Mouse (Mus musculus) hindbrain, embryonic 12.5 days (tissue): ENCODE results near the gene Cd200r3. TPM values are rescaled to one million over a fixed set of nuclear protein-coding genes. Genes with fewer than 3 reads are reported as not detected.

ENCODE experiments used
- ATAC-seq: fragments of 200-750 bp; cut with Nextera tagmentation; 2 replicates; pipeline ENCODE4 v1.8.0; 2017; ENCODE audit warnings: moderate TSS enrichment; ENCODE audit not compliant: low FRiP score
- H3K27ac ChIP-seq: fragments of 300-500 bp; sonication (generic); 2 replicates; pipeline ENCODE4 v1.5.1; 2016; ENCODE audit warnings: mild to moderate bottlenecking
- H3K27me3 ChIP-seq: fragments of 300-500 bp; sonication (generic); 2 replicates; pipeline ENCODE4 v1.6.1; 2016; ENCODE audit warnings: mild to moderate bottlenecking
- H3K36me3 ChIP-seq: fragments of 300-500 bp; sonication (generic); 2 replicates; pipeline ENCODE4 v1.6.1; 2016; ENCODE audit warnings: mild to moderate bottlenecking
- H3K4me1 ChIP-seq: fragments of 300-500 bp; sonication (generic); 2 replicates; pipeline ENCODE4 v1.6.1; 2016
- H3K4me2 ChIP-seq: fragments of 300-500 bp; sonication (generic); replicated peaks from 2 replicates; pipeline ENCODE4 v1.6.1; 2016; ENCODE audit warnings: mild to moderate bottlenecking
- H3K4me3 ChIP-seq: fragments of 300-500 bp; sonication (generic); 2 replicates; pipeline ENCODE4 v1.5.1; 2016; ENCODE audit warnings: mild to moderate bottlenecking
- H3K9ac ChIP-seq: fragments of 300-500 bp; sonication (generic); 2 replicates; pipeline ENCODE4 v1.6.1; 2016; ENCODE audit warnings: mild to moderate bottlenecking, moderate library complexity
- H3K9me3 ChIP-seq: fragments of 300-500 bp; sonication (generic); replicated peaks from 2 replicates; pipeline ENCODE4 v1.6.1; 2016; ENCODE audit warnings: mild to moderate bottlenecking
- WGBS: fragments of 180-500 bp; shearing (Covaris S2); methylation state at CpG from one replicate; pipeline ENCODE4 v1.1.7; 2016; 5-methylcytosine and 5-hydroxymethylcytosine counted together
- polyA plus RNA-seq: library from polyadenylated mRNA; unstranded; fragments of >200 nt; fragmentation: Nextera tagmentation; extraction: Ambion mirVana; gene quantifications from 2 replicates; pipeline ENCODE4 v1.2.1, GENCODE M21; 2016

Cd200r3 gene
- polyA plus RNA-seq, 1 experiment from 2014 or later, result not detected

DNA sequence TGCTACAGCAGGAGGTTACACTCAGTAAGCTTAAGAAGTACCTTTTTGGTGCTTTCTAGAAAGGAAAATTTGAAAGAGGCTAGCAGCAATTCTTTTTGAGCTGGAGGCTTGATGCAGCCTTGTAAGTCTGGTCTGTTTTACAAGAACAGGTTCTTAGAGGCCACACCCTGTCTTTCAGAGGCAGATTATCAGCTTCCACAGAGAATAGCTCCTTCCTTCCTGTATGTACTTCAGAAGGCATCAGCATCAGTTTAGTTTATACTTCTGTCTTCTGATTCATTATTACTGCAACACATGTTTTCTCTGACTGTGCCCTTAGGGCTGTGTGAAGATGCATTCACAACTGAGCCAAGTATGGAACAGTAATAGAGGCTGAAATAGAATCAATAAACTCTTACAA lies 78.0 kb downstream of the Cd200r3 start:
- H3K9ac ChIP-seq, result no peak overlapping the region
- H3K27me3 ChIP-seq, result no peaks in the 10 kb centered on the region
- H3K4me1 ChIP-seq, result no peaks in the 10 kb centered on the region
- no peaks in the 10 kb centered on the region for H3K36me3 ChIP-seq
- no peak overlapping the region for H3K27ac ChIP-seq
- H3K9me3 ChIP-seq, result no peaks in the 10 kb centered on the region
- ATAC-seq, result no peak
- H3K4me2 ChIP-seq, result no peak overlapping the region
- no peak overlapping the region for H3K4me3 ChIP-seq

DNA sequence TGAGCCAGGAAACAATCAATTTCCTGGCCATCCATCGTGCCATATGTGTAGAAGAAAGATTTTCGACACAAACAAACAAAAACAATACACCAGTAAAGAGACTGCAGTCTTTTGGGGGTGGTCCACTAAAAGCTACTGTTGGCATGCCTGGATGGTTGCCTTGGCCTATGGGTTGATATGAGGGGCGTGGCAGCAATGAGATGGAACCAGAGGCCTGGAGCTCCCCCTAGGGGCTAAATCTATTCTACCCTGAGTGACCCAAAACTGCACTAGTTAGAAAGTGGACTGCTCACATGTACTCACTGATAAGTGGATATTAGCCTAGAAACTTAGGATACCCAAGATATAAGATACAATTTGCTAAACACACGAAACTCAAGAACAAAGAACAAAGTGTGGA lies 80.4 kb downstream of the Cd200r3 start:
- Histone ChIP-seq H3K27ac (no peak overlapping the region), H3K27me3 (no peaks in the 10 kb centered on the region), H3K4me2 (no peak overlapping the region), H3K9ac (no peak overlapping the region), H3K9me3 (no peaks in the 10 kb centered on the region), H3K4me3 (no peak overlapping the region), H3K36me3 (no peaks in the 10 kb centered on the region), H3K4me1 (no peaks in the 10 kb centered on the region)
- no peak for ATAC-seq
- 69% methylated on average over 4 of the region's 4 CpGs for WGBS

DNA sequence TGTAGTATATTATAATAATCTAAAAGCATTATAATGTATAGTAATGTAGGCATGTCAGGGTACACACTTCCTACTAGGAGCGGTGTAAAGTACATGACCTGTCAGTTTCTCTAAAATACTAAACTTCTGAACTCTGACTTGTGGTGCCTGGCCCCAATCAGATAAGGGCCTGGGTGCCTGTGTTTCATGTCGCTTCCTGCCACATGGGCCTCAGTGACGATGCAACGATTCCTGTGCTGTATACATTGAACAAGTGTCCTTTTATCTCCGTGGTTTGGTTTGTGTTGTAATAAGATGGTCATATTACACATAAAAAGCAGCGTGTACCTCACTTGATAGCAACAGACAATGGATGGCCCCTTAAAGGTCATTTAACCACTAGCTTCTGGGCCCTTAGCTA lies 81.8 kb downstream of the Cd200r3 start:
- no peaks in the 10 kb centered on the region for H3K9me3 ChIP-seq
- H3K9ac ChIP-seq, result no peak overlapping the region
- no peaks in the 10 kb centered on the region for H3K4me1 ChIP-seq
- H3K27ac ChIP-seq, result no peak overlapping the region
- no peak overlapping the region for H3K4me3 ChIP-seq
- H3K36me3 ChIP-seq, result no peaks in the 10 kb centered on the region
- no peaks in the 10 kb centered on the region for H3K27me3 ChIP-seq
- 82% methylated on average over 6 of the region's 6 CpGs for WGBS
- no peak overlapping the region for H3K4me2 ChIP-seq
- ATAC-seq, result no peak

DNA sequence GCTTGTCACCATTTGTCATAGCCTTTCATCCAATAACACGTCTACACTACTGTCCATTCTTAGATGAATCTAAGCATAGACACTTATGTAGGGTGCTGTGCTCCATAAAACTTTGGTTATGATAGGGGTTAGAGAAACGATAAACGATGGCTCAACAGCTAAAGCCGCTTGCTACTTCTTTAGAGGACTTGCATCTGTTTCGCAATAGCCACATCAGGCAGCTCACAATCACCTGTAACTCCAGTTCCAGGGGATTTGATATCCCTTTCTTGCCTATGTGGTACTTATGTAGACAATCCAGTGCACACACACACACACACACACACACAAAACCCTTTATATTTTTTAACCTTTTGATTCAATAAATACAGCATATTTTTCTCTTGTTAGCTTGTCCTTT lies 85.6 kb downstream of the Cd200r3 start:
- WGBS, result 90% methylated on average over 5 of the region's 5 CpGs
- no peak overlapping the region for H3K9ac ChIP-seq
- H3K27ac ChIP-seq, result no peak overlapping the region
- ATAC-seq, result no peak
- no peaks in the 10 kb centered on the region for H3K27me3 ChIP-seq
- no peaks in the 10 kb centered on the region for H3K9me3 ChIP-seq
- no peak overlapping the region for H3K4me3 ChIP-seq
- no peaks in the 10 kb centered on the region for H3K36me3 ChIP-seq
- H3K4me1 ChIP-seq, result no peaks in the 10 kb centered on the region
- H3K4me2 ChIP-seq, result no peak overlapping the region

DNA sequence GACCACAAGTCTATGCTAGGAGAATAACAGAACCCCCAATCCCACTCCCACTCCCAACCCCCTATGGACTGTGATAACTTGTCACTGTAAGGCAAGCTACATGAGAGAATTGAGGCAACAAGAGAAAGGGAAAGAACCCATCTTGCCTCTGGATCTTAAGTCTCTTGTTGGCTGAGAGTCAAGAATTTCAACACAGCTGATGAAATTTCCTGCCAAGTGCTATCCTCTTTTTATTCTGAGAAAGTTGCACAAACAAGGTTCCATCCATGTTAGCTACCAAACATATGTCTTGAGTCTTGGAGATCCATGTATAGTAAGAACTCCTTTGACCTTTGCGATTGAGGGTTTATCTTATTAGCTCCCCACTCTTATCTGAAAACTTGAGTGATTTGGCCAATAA lies 86.0 kb downstream of the Cd200r3 start:
- Histone ChIP-seq H3K27ac (no peak overlapping the region), H3K36me3 (no peaks in the 10 kb centered on the region), H3K9ac (no peak overlapping the region), H3K9me3 (no peaks in the 10 kb centered on the region), H3K4me1 (no peaks in the 10 kb centered on the region), H3K27me3 (no peaks in the 10 kb centered on the region), H3K4me2 (no peak overlapping the region), H3K4me3 (no peak overlapping the region)
- 95% methylated on average over 1 of the region's 1 CpGs for WGBS
- ATAC-seq, result no peak

DNA sequence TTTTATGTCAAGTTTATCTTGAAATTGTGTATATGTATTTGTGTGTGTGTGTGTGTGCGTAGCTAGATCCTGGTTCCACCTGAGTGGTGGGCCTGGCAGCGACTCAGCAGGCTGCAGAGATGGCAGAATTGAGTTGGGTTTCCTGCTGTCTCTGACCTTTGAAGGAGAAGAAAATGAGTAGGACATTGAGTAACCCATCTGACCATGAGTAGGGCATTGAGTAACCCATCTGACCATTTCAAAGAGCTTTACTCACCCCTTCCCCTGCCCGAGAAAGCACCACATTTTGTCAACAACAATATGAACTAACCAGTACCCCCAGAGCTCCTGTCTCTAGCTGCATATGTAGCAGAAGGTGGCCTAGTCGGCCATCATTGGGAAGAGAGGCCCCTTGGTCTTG lies 86.6 kb downstream of the Cd200r3 start:
- Histone ChIP-seq H3K4me1 (no peaks in the 10 kb centered on the region), H3K36me3 (no peaks in the 10 kb centered on the region), H3K9ac (no peak overlapping the region), H3K27ac (no peak overlapping the region), H3K9me3 (no peaks in the 10 kb centered on the region), H3K4me2 (no peak overlapping the region), H3K4me3 (no peak overlapping the region), H3K27me3 (no peaks in the 10 kb centered on the region)
- ATAC-seq, result no peak
- 91% methylated on average over 4 of the region's 4 CpGs for WGBS

DNA sequence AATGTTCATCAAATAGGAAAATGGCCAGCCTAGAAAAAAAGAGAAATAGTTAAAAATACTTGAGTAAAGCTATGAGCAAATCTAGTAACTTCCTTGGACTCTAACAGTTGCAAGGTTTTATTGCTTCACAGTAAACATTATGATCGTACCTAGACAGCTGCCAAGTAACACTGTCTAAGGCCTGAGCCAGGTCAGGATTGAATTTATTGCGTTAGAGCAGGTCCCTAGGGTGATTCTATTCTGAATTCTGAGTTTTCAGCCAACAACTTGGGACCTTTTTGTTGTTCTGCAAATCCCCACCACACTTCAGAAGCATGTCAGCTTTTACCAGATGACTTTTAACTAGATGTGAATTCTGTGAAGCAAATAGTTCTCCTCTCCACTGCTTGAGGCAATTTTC lies 87.3 kb downstream of the Cd200r3 start:
- H3K4me2 ChIP-seq, result no peak overlapping the region
- no peaks in the 10 kb centered on the region for H3K36me3 ChIP-seq
- no peak overlapping the region for H3K27ac ChIP-seq
- no peak overlapping the region for H3K4me3 ChIP-seq
- no peaks in the 10 kb centered on the region for H3K4me1 ChIP-seq
- H3K27me3 ChIP-seq, result no peaks in the 10 kb centered on the region
- 85% methylated on average over 2 of the region's 2 CpGs for WGBS
- H3K9ac ChIP-seq, result no peak overlapping the region
- no peak for ATAC-seq
- H3K9me3 ChIP-seq, result no peaks in the 10 kb centered on the region

Other genes starting within 250 kb of the Cd200r3 start
- gene Nepro, start 219.4 kb upstream of the Cd200r3 start, polyA plus RNA-seq, result 9.4 and 9.9 TPM in 2 replicates
- 34.3 and 37.9 TPM in 2 replicates for gene Gtpbp8, start 197.3 kb upstream of the Cd200r3 start, polyA plus RNA-seq
- 0.52 and 0.96 TPM in 2 replicates for gene Cd200r1, start 177.9 kb upstream of the Cd200r3 start, polyA plus RNA-seq
- gene Cd200r4, start 131.9 kb upstream of the Cd200r3 start, polyA plus RNA-seq, result not detected in 2 replicates
- gene Cd200r2, start 76.6 kb upstream of the Cd200r3 start, polyA plus RNA-seq, result not detected in 2 replicates
- 28.3 and 35.3 TPM in 2 replicates for gene Ccdc80, start 149.7 kb downstream of the Cd200r3 start, polyA plus RNA-seq
- gene Slc35a5, start 215.0 kb downstream of the Cd200r3 start, polyA plus RNA-seq, result 24.9 and 25.4 TPM in 2 replicates
- 42.3 and 44.6 TPM in 2 replicates for gene Atg3, start 215.1 kb downstream of the Cd200r3 start, polyA plus RNA-seq